Mouse (Mus musculus) ES-Bruce4 (cell line): ENCODE measurements around the gene Tmem121.

Source experiments
- CTCF ChIP-seq: IDR thresholded peaks from one replicate; pipeline ENCODE4 v1.8.1; 2011; ENCODE audit warnings: low read depth, low read length
- EP300 ChIP-seq: IDR thresholded peaks from 2 replicates; pipeline ENCODE4 v1.6.1; 2011; ENCODE audit warnings: low read depth, low read length; ENCODE audit not compliant: insufficient read depth
- POLR2A ChIP-seq: IDR thresholded peaks from one replicate; pipeline ENCODE4 v1.8.1; 2011; ENCODE audit warnings: low read length; ENCODE audit not compliant: insufficient read depth

- no peak for TF ChIP-seq POLR2A
- TF ChIP-seq CTCF: no peak
- TF ChIP-seq EP300: no peak
These were observed 27.8 kb upstream of the Tmem121 start for GRCm38 (mm10) chr12:113157971-113158370.
